Mouse (Mus musculus) kidney, postnatal 36 days (tissue): Measurements from ENCODE around the gene Zdhhc7.

Experiments
- DNase-seq, 2 experiments: peaks; one replicate each; pipeline ENCODE4 v3.0.0; 2021 to 2022; ENCODE audit warnings: mixed read lengths in 2 of 2

Gene Zdhhc7

DNA sequence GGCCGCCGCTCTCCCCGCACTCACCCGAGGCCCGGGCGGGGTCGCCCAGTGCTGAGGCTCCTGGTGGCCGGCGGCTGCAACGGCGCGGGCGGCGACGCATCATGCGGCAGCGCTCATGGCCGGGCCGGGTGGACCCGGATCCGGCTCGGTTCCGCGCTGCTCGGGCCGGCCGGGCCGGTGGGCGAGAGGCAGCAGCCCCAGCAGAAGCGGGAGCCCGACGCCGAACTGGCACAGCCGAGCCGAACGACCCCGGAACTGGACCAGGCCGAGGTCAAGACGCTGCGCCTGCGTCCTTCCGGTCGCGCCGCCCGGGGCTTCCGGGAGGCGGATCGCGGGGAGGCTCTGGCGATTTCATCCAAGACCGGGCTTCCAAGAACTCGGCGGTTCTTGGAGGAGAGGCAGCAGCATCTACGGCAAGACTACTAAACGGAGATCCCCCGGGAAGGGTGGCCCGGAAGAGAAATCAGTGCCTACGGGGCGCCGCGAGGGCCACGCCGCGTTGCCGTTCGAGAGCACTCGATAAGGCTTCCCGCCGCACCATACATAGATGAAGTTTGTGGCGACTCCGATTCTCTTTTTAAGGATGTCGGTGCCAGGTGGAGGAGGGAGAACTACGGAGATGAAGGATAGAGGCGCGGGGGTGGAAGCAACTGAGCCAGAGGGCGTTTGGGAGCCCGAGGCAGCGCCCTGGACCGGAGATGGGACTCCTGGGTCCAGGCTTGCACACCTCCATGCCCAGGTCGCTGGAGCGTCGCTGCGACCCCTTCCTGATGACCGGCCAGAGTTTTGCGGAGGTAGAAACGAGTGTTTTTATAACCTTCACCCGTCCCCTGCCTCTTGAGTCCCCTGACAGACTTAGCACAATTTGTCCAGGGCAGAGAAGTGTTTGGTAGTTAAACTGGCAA lies at the start of gene Zdhhc7:
Gene Zdhhc7, minus strand, starts transcription at position 415 of the 905 bp plus-strand sequence.
- DNase-seq, result peak; percentile 84 to 90

DNA sequence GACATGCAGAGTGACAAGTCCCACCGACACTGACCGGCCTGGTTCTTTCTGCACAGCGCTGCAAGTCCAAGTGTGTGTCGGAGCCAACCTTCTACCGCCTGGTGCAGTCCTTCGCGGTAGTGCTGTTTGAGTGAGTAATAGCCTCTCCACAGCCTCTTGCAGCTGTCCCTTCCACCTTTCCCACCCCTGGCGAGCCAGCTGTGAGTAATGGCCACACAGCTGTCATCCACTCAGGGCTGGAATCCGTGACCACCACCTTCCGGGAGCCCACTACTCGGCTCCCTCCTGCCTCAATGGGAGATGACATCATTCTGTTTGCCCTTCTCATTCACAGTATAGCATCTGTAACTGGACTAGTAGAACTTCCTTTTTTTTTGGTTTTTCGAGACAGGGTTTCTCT lies 48.7 kb upstream of the Zdhhc7 start:
- no peak for DNase-seq

DNA sequence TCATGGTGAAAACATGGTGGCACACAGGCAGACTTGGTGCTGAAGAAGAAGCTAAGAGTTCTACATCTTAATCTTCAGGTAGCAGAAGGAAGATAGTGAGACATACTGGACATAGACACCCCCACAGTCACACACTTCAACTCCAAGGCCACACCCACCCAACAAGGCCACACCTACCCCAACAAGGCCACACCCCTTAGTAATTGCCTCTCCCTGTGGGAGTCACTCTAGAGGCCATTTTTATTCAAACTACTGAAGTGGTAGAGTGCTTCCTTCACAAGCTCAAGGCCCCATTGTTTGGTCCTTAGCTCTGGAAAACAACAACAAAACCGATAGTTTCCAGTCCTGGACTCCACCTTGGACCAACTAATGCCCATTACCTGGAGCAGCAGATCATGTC lies 44.8 kb upstream of the Zdhhc7 start:
- DNase-seq, result no peak

DNA sequence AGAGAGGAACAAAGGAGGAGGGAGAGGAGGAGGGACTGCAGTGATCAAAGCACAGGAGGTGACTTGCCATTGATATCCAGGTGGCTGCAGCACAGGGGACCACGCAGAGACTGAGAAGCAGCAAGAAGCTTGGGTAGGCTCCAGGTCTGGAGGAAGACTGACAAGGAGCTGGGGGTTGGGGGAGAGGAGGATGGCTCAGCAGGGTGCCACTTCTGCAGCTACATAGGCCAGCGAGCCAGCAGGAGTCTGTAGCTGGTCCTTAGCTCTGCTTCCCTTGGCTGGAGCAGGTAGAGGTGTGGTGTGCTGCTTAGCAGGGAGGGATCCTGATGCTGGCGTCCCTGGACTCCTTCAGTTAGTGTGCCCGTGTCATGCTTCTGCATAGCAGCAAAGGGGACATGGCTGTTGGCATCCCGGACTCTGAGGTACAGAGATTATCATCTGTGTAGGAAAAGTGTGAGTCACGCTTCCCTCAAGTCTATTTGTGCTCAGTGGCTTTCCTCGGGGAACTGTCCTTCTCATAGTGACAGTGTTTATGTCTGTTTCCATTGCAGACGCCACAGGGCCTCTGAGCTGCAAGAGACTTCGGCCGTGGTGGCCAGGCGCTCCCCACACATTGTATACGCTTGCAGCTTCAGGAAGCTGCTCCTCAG lies 43.5 kb upstream of the Zdhhc7 start:
- DNase-seq, result no peak

DNA sequence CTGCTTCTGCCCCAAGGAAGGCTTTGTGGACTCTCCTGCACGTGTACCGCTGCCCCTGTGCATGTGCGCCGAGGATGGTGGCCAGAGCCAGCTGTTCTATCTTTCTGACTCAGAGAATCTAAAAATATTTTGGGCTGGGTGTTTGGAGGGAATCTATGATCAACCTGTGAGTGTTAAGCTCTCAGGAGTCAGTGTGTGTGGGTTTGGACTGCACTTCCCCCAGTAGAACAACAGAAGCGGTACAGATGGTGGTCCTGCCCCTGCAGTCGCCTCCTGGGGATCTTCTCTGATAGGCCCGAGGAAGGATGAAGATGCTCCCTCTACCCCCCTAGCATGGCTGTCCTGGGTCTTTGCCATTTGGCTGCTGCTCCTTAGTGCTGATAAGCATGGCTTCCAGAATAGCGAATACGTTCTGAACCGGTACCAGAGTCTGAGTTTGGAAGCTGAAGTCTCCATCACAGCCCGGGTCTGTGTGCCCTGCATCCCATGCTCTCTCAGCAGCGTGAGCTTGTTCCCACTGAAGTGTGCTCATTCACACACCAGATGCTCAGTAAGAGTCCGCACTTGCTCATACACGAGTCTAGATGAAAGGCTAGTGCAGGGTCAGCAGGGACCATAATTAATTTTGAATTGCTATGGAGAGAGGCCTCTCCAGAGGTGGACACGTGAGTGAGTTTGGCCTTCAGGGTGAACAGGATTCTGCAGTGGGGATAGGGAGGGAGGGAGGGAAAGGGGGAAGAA lies 42.8 kb upstream of the Zdhhc7 start:
- no peak for DNase-seq

DNA sequence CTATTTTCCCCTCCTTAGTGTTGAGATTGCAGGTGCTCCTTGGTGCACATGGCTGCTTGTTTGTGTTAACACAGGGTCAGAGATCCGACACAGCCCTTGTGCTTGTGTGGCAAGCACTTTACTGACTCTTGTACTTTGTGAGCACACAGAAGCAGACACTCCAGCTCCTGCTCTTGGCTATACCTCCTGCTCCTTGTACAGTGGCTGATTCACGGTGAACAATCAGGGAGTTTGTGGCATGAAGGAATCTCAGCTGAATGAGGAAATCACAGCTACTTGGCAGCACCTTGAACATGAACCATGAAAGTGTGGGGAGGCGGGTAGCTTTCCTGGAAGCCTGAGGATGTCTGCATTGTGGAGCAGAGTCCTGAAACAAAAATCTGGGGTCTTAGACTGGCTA lies 39.5 kb upstream of the Zdhhc7 start:
- DNase-seq, result no peak

DNA sequence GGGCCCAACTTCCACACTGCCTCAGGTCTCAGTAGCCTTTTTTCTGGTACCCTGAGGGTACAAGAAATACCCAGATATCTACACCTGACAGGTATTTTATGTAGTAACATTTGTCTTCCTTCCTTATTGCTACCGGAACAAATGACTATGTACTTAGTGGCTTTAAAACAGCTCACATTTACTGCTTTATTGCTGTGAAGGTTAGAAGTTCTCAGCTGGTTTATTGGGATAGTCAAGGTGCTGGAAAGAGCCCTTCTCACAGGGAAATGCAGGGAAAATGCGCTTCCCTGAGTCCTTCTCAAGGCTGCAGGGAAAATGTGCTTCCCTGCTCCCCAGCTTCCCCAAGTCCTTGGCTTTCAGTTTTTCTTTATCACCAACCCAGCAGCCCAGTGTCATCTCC lies 37.7 kb upstream of the Zdhhc7 start:
- no peak for DNase-seq

DNA sequence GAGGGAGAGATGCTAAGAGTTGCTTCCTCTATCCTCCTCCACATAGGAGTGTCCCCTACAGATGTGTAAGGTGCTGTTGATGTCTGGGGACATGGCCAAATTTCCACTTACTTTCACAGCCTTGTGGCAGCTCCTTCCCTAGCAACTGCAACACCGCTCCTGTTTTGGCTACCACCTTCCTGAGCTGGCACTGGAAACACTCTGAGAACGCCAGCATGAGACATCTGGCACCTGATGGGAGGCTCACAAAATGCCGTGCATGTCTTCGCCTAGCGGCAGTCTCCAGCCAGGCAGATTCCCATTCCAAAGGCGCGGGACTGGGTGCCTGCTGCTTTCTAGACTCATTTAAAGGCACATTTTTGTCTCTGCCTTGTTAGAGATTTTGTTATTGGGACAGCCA lies 35.3 kb upstream of the Zdhhc7 start:
- DNase-seq, result no peak

DNA sequence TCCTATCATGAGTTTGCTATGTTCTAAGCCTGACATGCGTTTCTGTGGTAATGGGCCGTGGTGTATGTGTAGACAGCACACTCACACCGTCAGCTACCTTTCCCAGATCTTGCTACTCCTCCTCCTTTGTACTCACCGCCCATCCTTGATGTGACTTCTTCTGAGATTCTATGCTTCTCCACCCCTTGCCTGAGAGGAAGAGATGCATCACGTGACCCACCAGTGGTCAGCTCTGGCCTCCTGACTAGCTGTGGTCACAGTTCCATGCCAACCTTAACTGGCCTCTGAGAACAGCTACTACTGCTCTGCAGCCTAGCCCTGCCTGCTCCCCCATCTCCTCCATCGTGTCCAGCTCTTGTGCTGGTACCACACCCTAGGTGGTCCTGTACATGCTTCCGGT lies 34.4 kb upstream of the Zdhhc7 start:
- DNase-seq, result no peak

DNA sequence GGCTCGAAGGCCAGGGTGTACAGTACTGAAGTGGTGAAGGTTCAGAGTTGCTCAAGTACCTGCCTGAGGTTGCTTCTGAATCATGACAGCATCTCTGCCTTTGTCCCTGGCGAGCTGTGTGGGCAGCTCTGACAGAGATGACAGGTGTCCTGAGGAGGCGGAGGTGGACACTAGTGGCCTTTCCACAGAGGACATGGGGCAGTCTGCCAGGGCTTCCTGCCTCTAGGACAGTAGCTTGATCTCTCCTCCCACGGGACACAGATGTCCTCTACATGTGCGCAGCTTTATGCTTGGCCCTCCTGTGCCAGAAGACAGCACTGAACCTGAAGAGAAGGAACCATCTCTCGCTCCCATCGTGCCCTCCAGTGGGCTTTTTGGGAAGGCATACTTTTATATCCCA lies 31.9 kb upstream of the Zdhhc7 start:
- peak; percentile 83 to 85 for DNase-seq

DNA sequence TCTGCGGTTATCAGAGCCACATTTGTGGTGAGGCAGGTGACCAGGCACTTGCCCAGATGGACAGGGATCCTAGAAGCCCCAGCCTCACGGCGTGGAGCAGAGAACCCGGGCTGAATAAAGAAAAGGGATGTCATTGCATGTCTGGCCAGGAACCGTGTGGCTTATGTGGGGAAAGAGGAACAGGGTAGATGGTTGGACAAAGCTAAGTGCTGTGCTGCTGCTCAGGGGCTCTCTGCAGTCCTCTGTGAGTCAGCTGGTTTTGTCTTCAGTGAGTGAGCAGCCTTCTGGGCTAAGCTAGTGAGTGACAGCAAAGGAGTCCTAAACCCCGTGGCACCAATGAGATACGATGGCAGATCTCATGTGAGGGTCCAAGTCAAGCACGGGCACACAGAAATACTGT lies 29.9 kb upstream of the Zdhhc7 start:
- DNase-seq, result no peak

DNA sequence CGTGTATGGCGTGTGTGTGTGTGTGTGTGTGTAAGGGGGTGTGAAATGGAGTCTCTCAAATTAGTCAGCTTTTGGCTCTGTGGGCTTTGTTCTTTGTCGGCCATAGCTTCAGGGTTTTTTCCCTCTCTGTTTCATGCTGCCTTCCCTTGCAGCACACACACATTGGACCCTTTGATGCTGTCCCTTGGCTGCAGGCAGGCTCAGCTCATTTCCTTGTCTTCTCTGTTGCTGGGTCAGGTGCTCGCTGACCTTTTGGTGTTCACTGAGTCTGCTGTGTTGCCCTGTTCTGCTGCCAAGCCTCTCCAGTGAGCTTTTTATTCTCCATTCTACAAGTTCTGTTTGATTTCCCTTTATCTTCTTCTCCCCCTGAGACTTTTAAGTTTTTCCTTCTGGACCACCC lies 28.3 kb upstream of the Zdhhc7 start:
- DNase-seq, result no peak

DNA sequence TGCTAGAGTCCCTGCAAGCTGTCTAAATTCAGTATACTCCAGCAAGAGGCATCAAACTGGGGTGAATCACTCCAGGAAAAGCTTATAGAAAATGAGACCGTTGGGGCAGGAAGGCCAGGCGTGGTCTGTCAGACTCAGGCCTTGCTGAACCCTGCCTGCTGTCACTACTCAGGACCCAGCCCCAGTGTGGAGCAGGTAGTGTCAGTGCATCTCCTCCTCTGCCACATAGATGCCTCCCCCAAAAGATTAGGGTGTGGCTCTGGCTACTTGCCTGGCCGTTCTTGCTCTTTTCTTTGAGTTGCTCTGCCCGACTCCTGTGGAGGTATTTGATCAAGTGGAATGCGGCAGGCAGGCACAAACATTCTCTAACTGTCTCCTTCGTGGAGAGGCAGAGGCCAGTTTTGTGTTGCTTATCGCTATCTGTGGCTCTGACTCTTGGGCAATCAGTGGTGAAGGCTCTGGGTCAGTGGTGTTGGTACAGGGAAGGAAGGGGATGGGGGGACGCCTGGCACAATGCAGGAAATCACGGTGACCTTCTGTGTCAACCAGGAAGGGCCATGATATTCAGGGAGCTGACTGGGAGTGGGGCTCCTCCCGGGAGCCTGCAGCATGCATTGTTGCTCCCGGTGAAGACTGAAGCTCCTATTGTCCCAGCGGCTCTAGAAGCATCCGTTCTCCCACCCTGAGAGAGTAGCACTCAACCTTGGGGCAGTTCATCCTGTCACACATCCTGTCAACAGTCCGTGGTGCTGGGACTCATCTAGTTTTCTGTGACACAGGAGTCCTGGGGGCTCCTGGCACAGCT lies 25.3 kb upstream of the Zdhhc7 start:
- DNase-seq, result peak; percentile 39 to 62

DNA sequence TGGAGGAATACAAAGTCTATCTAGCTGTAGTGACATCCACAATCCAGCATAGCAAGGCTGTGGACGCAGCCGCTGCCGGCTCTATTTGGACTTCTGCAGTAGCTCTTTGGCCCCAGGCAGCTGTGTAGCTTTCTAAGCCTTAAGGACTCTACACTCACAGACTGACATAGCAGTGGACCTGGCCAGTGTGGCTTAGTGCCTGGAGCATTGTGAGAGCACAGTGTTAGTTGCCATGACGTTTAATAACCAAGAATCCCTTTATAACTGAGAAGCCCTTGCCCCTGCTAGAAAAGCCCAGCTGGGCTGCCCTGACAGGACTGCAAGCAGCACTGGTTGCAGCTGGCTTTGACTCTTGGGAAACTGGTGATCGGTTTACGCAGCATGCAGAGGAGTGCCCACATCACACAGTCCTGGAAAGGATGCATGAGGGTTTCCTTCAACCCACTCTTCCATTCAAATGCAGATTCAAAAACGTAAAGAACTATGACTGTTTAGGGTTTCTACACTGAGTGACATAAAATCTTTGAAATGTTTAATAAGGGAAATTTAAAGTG lies 23.6 kb upstream of the Zdhhc7 start:
- no peak for DNase-seq

DNA sequence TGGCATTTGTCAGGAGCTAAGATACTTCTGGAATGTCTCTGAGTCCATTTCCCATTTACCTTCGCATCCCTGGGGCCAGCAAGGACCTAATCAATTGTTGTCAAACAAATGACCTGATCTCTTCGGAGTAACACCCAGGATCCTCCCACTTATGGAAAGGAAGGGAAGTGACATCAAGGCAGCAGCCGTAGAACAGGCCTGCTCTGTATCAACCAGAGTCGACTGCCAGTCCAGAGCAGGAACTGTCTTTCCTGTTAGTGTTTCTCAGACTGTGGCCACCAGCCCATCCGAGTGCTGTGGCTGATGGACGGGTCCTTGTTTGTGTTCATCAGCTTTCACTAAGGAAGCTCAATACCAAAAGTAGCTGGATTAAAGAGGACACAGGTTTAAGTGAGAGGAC lies 23.0 kb upstream of the Zdhhc7 start:
- DNase-seq, result peak in 1 of 2 experiments; percentile 25

DNA sequence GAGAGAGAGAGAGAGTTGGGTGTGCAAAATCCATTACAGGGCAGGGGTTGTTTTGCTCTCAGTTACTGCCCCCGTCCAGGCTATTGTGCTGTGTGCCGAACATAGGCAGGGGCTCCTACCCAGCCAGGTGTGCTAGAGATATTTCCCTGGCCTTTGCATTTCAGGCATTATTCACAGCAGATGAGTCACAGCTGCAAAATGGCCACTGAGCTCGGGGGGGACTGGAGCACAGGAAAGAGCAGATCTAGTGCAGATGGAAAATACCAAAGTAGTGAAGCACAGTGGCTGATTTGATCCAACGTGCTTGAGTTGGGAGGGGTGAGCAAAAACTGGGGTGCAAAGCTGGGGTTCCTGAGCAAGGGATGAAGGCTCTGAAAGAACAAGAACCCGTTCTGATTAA lies 19.7 kb upstream of the Zdhhc7 start:
- DNase-seq, result no peak

DNA sequence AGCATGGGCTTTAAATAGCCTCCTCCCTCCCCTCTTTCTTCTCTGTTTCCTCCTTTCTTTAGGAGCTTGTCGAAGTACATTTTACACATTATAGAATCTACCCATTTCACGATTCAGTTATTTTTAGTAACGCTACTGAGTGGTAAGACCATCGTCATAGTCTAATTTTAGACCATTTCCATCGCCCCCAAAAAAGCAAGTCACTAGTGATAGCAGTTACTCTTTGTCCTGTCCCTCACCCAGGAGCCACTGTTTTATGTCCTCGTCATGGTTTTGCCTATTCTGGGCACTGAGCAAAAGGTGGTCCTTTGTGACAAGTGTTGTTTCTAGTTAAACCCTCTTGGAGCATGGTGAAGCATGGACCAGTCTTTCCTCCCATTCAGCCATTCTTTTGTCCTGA lies 18.6 kb upstream of the Zdhhc7 start:
- DNase-seq, result no peak

DNA sequence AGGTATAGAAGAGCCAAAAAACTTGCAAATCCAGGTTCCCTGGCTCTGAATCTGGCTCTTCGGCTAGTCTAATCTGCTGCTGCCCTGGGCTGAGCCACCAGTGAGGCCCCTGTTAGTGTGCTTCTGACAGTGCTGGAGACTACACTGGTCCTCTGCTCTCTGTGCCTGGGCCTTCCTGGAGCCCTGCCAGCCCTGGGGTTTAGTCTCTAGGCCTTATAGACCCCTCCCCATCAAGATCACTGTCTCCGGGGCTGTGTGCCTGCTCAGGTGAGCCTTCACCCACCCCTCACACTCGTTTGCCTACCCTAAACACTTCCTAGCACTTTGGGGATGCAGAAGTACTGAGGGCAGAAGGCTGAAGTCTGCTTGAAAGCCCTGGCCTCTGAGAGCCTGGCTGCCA lies 18.1 kb upstream of the Zdhhc7 start:
- DNase-seq, result no peak

DNA sequence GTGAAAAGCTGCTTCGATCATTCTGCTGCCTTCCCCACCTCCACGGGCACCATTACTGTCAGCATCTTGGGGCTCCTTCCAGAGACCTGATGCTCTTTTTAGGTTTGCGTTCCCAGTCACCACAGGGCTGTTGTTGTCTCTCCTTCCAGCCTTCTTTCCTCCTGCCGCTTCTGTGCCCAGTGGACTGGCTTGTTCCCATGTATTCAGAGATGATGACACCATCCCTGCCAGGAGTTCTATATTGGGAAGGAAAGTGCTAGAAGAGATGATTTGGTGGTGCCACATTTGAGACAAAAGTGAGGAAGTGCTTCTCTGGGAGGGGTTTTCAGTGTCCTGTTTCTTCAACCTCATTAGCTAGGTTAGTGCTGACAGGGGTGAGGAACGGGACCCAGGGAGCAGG lies 17.6 kb upstream of the Zdhhc7 start:
- DNase-seq, result no peak

DNA sequence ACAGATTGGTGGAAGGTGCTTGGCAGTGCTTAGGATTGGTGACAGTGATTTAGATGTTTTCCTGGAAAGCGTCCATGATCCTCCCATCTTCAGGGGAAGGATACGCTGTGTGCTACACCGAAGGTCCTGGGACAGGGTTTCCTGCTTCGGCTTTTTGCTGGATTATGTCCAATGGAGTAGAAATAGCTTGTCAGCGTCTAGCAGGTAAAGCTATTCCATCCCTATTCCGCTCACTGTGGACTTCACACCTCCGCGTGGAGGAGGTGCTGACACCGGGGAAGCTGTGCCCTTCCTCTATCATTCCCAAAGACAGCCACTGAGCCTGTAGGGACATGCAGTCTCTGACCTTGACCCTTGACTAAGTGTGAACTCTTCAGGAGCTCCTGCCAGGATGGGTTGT lies 16.9 kb upstream of the Zdhhc7 start:
- DNase-seq, result peak; percentile 65 to 84

DNA sequence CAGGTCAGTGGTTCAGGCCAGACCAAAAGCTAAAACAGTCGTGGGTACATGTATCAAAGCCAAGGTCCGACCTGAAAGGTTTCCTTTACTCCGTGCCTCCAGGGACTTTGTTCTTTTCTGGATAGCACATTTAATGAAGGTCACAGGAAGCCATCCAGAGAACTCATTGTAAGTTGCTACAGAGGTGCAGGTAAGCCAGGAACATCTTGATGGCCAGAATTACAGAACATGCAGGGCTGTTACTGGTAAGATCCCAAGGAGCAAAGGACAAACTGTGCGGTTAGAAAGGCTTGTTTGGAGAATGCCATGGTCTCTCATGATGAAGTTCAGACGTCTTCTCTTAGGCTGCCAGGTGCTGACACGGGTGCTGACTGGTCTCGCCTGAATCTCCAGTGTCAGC lies 15.3 kb upstream of the Zdhhc7 start:
- peak in 1 of 2 experiments; percentile 13 for DNase-seq

DNA sequence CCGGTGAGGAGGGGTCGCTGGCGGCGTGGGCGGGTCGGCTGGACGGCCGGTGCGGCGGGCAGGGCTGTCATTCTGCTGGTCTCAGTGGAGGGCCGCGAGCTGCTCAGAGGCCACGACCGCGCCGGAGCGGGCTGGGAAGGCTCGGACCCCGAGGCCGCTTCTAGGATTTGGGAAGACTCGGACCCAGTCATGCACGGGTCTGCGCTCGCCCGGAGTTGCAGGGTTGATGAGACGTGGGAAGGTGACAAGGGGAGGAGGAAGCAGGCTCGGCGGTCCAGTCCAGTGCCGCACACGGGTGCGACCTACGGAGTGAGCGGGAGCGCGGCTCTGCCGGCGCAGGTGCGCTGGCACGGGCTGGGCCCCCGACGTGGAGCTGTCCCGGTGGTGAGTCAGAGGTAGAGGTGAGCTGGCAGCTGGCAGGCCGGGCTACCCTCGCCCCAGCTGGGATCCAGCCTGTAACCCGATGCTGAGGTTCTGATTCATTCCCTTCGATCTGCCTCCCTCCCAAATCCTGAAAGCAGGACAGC lies 13.1 kb upstream of the Zdhhc7 start:
- peak in 1 of 2 experiments; percentile 35 for DNase-seq
